Mouse (Mus musculus) embryonic facial prominence, embryonic 11.5 days (tissue): Measurements from ENCODE around the gene Galnt12. TPM values are rescaled to one million over a fixed set of nuclear protein-coding genes. Genes with fewer than 3 reads are reported as not detected.

Experiments used
- ATAC-seq: fragments of 200-750 bp; cut with Nextera tagmentation; replicated peaks from 2 replicates; pipeline ENCODE4 v1.8.0; 2017; ENCODE audit warnings: low read depth; ENCODE audit not compliant: insufficient number of reproducible peaks, low FRiP score, low TSS enrichment
- DNase-seq: peaks from one replicate; pipeline ENCODE4 v3.0.0-alpha.2; 2015; ENCODE audit warnings: low spot score
- H3K27ac ChIP-seq: fragments of 300-500 bp; sonication (generic); replicated peaks from 2 replicates; pipeline ENCODE4 v1.5.1; 2014; ENCODE audit warnings: mild to moderate bottlenecking, low read depth, low read length, control low read depth
- H3K27me3 ChIP-seq: fragments of 300-500 bp; sonication (generic); 2 replicates; pipeline ENCODE4 v1.6.1; 2014; ENCODE audit warnings: mild to moderate bottlenecking, low read length, moderate library complexity, mixed read lengths; ENCODE audit not compliant: control insufficient read depth, insufficient read depth
- H3K36me3 ChIP-seq: fragments of 300-500 bp; sonication (generic); replicated peaks from 2 replicates; pipeline ENCODE4 v1.6.1; 2014; ENCODE audit warnings: low read depth, mild to moderate bottlenecking, low read length, moderate library complexity, mixed read lengths; ENCODE audit not compliant: control insufficient read depth, insufficient read depth
- H3K4me1 ChIP-seq: fragments of 300-500 bp; sonication (generic); 2 replicates; pipeline ENCODE4 v1.6.1; 2014; ENCODE audit warnings: low read length, mixed read lengths; ENCODE audit not compliant: control insufficient read depth, insufficient read depth
- H3K4me2 ChIP-seq: fragments of 300-500 bp; sonication (generic); 2 replicates; pipeline ENCODE4 v1.6.1; 2014; ENCODE audit warnings: low read depth, mild to moderate bottlenecking, control low read depth, low read length, moderate library complexity
- H3K4me3 ChIP-seq: fragments of 300-500 bp; sonication (generic); 2 replicates; pipeline ENCODE4 v1.5.1; 2014; ENCODE audit warnings: low read depth, low read length, control low read depth
- H3K9ac ChIP-seq: fragments of 300-500 bp; sonication (generic); replicated peaks from 2 replicates; pipeline ENCODE4 v1.6.1; 2014; ENCODE audit warnings: mild to moderate bottlenecking, control low read depth, low read length
- H3K9me3 ChIP-seq: fragments of 300-500 bp; sonication (generic); replicated peaks from 2 replicates; pipeline ENCODE4 v1.6.1; 2016; ENCODE audit warnings: mild to moderate bottlenecking, low read length, inconsistent platforms, mixed read lengths; ENCODE audit not compliant: control insufficient read depth
- WGBS: fragments of 180-500 bp; shearing (Covaris S2); extraction: QIAGEN DNeasy Blood & Tissue Kit; methylation state at CpG from one replicate; pipeline ENCODE4 v1.1.7; 2014; 5-methylcytosine and 5-hydroxymethylcytosine counted together
- polyA plus RNA-seq: library from polyadenylated mRNA; unstranded; fragments of >200 nt; fragmentation: Nextera tagmentation; extraction: Ambion mirVana; gene quantifications from 2 replicates; pipeline ENCODE4 v1.2.1, GENCODE M21; 2014

Galnt12 gene
- polyA plus RNA-seq, 1 experiment from 2014 or later: 2.3 TPM

GRCm38 (mm10) chr4:47112560-47112959, 20.9 kb downstream of the Galnt12 start:
- Histone ChIP-seq H3K36me3 (no peaks in the 10 kb centered on the region), H3K4me1 (no peaks in the 10 kb centered on the region; the same call in 1 of the 2 replicates), H3K4me3 (no peak overlapping the region), H3K27me3 (no peaks in the 10 kb centered on the region), H3K9me3 (no peaks in the 10 kb centered on the region), H3K27ac (no peak overlapping the region), H3K4me2 (no peak overlapping the region), H3K9ac (no peak overlapping the region)
- 83% methylated on average over 9 of the region's 9 CpGs for WGBS
- ATAC-seq (no peak), DNase-seq (no peak)

GRCm38 (mm10) chr4:47122051-47122706, 30.5 kb downstream of the Galnt12 start:
- Histone ChIP-seq H3K9me3 (no peaks in the 10 kb centered on the region), H3K4me2 (no peak overlapping the region), H3K4me3 (no peak overlapping the region), H3K27ac (no peak overlapping the region), H3K27me3 (no peaks in the 10 kb centered on the region), H3K36me3 (no peaks in the 10 kb centered on the region), H3K9ac (no peak overlapping the region), H3K4me1 (no peaks in the 10 kb centered on the region)
- ATAC-seq (no peak), DNase-seq (peak; percentile 79)
- WGBS: 62% methylated on average over 13 of the region's 13 CpGs

DNA sequence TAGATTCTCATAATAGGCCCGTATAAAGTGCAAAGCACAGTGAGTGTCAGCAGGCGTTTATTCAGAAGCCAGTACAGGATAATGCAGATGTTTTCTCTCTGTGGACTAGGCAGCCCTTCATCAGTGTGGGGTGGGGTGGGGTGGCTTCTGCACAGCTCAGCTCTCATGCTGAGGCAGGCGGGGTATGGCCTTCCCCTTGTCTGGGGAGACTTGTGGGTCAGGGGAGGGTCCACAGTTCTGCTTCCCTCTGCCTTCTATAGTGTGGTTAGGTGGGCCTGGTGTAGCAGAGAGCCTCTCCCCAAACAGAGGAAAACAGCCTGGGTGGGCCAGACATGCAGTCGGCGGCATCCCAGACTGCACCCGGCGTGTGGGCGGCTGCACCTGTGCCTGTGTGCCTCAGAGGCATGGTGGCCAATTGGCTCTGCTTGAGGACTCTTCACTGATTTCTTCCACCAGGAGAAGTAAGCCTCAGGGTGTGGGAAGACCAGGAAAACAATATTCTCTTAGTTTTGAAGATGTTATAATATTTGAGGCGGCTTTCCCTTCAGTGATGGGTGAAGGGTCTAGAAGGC, 32.5 kb downstream of the Galnt12 start:
- no peak overlapping the region for H3K9ac ChIP-seq
- H3K27me3 ChIP-seq: no peaks in the 10 kb centered on the region
- H3K4me2 ChIP-seq: no peak overlapping the region
- H3K27ac ChIP-seq: no peak overlapping the region
- H3K4me3 ChIP-seq: no peak overlapping the region
- no peak for ATAC-seq
- no peak for DNase-seq
- no peaks in the 10 kb centered on the region for H3K4me1 ChIP-seq
- no peaks in the 10 kb centered on the region for H3K9me3 ChIP-seq
- H3K36me3 ChIP-seq: no peaks in the 10 kb centered on the region
- WGBS: 86% methylated on average over 9 of the region's 9 CpGs

DNA sequence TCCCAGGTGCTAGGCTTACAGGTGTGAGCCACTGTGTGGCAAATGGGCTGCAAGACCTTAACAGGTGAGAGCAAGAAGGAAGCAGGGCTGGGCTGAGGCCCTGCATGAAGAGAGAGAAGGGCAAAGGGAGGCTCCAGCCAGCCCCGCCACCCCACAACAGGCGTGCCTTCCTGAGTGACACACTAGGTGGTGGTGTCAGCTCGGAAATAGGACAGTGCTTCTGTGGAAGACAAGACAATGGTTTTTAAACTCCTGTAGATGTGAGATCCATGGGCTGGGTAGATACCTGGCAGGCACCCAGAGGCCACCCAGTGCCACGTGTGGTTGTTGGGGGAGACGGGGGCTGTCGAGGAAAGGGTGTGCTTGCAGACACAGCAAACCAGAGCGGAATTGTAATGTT, 36.8 kb downstream of the Galnt12 start:
- H3K4me2 ChIP-seq: no peak overlapping the region
- H3K36me3 ChIP-seq: no peaks in the 10 kb centered on the region
- DNase-seq: no peak
- no peak overlapping the region for H3K4me3 ChIP-seq
- H3K27me3 ChIP-seq: no peaks in the 10 kb centered on the region
- no peaks in the 10 kb centered on the region for H3K4me1 ChIP-seq
- ATAC-seq: no peak
- no peaks in the 10 kb centered on the region for H3K9me3 ChIP-seq
- H3K9ac ChIP-seq: no peak overlapping the region
- no peak overlapping the region for H3K27ac ChIP-seq
- 80% methylated on average over 7 of the region's 7 CpGs for WGBS

DNA sequence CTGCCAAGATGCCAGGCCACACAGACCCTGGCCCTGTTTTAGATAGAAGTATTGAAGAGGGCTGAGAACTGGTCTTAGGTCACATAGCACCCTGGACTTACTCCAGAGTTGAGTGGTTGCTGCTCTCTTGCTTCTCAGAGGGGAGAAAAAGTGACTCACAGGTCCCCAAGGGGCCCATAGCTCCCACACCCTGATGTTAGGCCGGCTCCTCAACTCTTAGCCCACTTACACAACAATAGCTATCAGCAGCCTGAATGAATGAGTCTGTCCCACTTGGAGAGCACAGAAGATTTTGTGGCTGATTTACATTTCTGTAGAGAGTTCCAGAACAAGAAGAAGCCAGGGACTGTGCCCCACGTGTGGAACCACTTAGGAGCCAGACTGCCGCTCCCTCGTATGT, 37.9 kb downstream of the Galnt12 start:
- Histone ChIP-seq H3K4me2 (no peak overlapping the region), H3K9ac (no peak overlapping the region), H3K4me3 (no peak overlapping the region), H3K36me3 (no peaks in the 10 kb centered on the region), H3K4me1 (no peaks in the 10 kb centered on the region), H3K27me3 (no peaks in the 10 kb centered on the region), H3K9me3 (no peaks in the 10 kb centered on the region), H3K27ac (no peak overlapping the region)
- DNase-seq: no peak
- no peak for ATAC-seq
- 57% methylated on average over 4 of the region's 4 CpGs for WGBS

GRCm38 (mm10) chr4:47130111-47131050, 38.7 kb downstream of the Galnt12 start:
- Histone ChIP-seq H3K27ac (no peak overlapping the region), H3K9me3 (no peaks in the 10 kb centered on the region), H3K27me3 (no peaks in the 10 kb centered on the region), H3K4me2 (no peak overlapping the region), H3K4me1 (no peaks in the 10 kb centered on the region), H3K36me3 (no peaks in the 10 kb centered on the region), H3K9ac (no peak overlapping the region), H3K4me3 (no peak overlapping the region)
- DNase-seq (no peak), ATAC-seq (no peak)
- WGBS: 80% methylated on average over 8 of the region's 8 CpGs

DNA sequence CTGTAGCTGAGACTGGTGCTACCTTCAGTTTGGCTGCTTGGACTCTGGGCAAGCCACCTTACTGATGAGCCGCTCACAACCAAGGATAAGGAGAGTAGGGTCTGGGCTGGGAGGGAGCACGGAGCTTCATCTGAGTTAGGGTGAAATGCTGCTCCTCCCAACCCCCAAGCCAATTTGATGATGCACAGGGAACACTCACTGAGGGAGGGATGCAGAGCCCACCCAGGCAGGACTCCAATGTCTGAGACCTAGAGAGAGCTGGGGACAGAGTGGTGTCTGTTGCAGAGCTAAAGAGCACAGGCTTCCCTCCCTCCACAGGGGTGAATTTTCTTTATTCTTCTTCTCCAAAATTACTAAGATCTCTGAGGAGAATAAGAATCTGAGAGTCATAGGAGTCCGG, 40.2 kb downstream of the Galnt12 start:
- H3K27me3 ChIP-seq: no peaks in the 10 kb centered on the region
- no peak overlapping the region for H3K27ac ChIP-seq
- DNase-seq: no peak
- H3K4me2 ChIP-seq: no peak overlapping the region
- no peak for ATAC-seq
- H3K9me3 ChIP-seq: no peaks in the 10 kb centered on the region
- H3K4me3 ChIP-seq: no peak overlapping the region
- no peaks in the 10 kb centered on the region for H3K4me1 ChIP-seq
- no peak overlapping the region for H3K9ac ChIP-seq
- H3K36me3 ChIP-seq: no peaks in the 10 kb centered on the region
- WGBS: 92% methylated on average over 3 of the region's 3 CpGs

DNA sequence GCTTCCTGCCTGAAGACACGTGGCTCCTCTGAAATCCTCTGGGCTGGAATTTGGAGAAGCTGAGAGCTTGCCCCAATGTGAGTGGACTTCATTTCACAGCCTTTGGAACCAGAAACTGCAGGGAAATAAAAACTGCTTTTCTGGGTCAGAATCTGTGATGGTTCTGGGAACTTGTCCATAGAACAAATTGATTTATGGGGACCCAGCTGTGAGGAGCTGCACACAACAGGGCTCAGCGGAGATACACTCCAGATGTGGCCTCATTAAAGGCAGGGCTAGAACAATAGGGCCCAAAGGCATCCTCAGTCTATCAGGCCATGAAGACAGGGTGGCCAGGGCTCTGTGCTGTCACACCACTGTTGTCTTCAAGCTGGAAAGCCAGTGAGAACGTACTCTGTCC, 40.7 kb downstream of the Galnt12 start:
- H3K9me3 ChIP-seq: no peaks in the 10 kb centered on the region
- no peak for DNase-seq
- H3K4me1 ChIP-seq: no peaks in the 10 kb centered on the region
- no peaks in the 10 kb centered on the region for H3K27me3 ChIP-seq
- no peak overlapping the region for H3K4me3 ChIP-seq
- H3K9ac ChIP-seq: no peak overlapping the region
- ATAC-seq: no peak
- H3K4me2 ChIP-seq: no peak overlapping the region
- WGBS: 67% methylated on average over 3 of the region's 3 CpGs
- no peaks in the 10 kb centered on the region for H3K36me3 ChIP-seq
- H3K27ac ChIP-seq: no peak overlapping the region
